Mouse (Mus musculus): ENCODE data around the gene Naa35.

GRCm38 (mm10) chr13:59672248-59672647, 87.2 kb downstream of the Naa35 start:
- TF ChIP-seq CTCF (IDR thresholded peaks at IDR 0.05; ENCODE audit: extremely low read depth, insufficient read depth, low read length) (no peak), POLR2A (IDR thresholded peaks at IDR 0.05; ENCODE audit: extremely low read depth, insufficient read depth, low read length) (no peak)
